ENCODE assay signal across 25 mouse cellular contexts in genomic region chr4:39926594-39926993, GRCm38 (mm10).
"Had no signal": no experiment of that assay in that cellular context is flagged by ENCODE, and none has a peak within 500 bp of the region (broad histone marks: within the 10 kb centered on the region; RNA-seq: fewer than 3 reads in every experiment).

No protein-coding gene starts in this region.

- H3K9me3 ChIP-seq: heart, embryonic 13.5 days; heart, embryonic 15.5 days; limb, embryonic 10.5 days; limb, embryonic 12.5 days; liver, embryonic 13.5 days; liver, embryonic 15.5 days had no signal

- H3K36me3 ChIP-seq: heart, embryonic 13.5 days; heart, embryonic 15.5 days; limb, embryonic 10.5 days; limb, embryonic 12.5 days; liver, embryonic 13.5 days; liver, embryonic 15.5 days had no signal

- H3K27me3 ChIP-seq: heart, embryonic 13.5 days; heart, embryonic 15.5 days; limb, embryonic 12.5 days; liver, embryonic 13.5 days; liver, embryonic 15.5 days had no signal

- H3K4me2 ChIP-seq: heart, embryonic 11.5 days; heart, embryonic 13.5 days; heart, embryonic 15.5 days; hindbrain, embryonic 14.5 days; limb, embryonic 12.5 days; liver, embryonic 11.5 days; liver, embryonic 13.5 days; liver, embryonic 15.5 days had no signal

- H3K27ac ChIP-seq: heart, adult 2 months; heart, embryonic 13.5 days; heart, embryonic 15.5 days; hindbrain, embryonic 14.5 days; hindbrain, postnatal 0 days; layer of hippocampus, adult 2 months; left cerebral cortex, adult 2 months; limb, embryonic 10.5 days; limb, embryonic 12.5 days; liver, embryonic 13.5 days; liver, embryonic 15.5 days had no signal

- H3K4me1 ChIP-seq: heart, embryonic 13.5 days; heart, embryonic 15.5 days; limb, embryonic 10.5 days; limb, embryonic 12.5 days; liver, embryonic 13.5 days; liver, embryonic 15.5 days had no signal

- DNase-seq: gastrocnemius, postnatal 14 days; gastrocnemius, postnatal 36 days; heart, adult 11 months; heart, adult 2 months; heart, postnatal 14 days; heart, postnatal 36 days; kidney, adult 11 months; kidney, adult 8-10 months; kidney, postnatal 10 days; kidney, postnatal 25 days; kidney, postnatal 4 days; liver; liver, embryonic 13.5 days had no signal

- H3K9ac ChIP-seq: heart, embryonic 13.5 days; heart, embryonic 15.5 days; hindbrain, embryonic 14.5 days; limb, embryonic 12.5 days; liver, embryonic 13.5 days; liver, embryonic 15.5 days had no signal

- ATAC-seq: hindbrain, postnatal 0 days; intestine, embryonic 16.5 days had no signal

- H3K4me3 ChIP-seq: heart, adult 2 months; heart, embryonic 13.5 days; heart, embryonic 15.5 days; layer of hippocampus, adult 2 months; left cerebral cortex, adult 2 months; limb, embryonic 10.5 days; limb, embryonic 12.5 days; liver, embryonic 13.5 days; liver, embryonic 15.5 days had no signal
